Mouse (Mus musculus): ENCODE measurements around the gene Ddrgk1. TPM values are rescaled to one million over a fixed set of nuclear protein-coding genes. Genes with fewer than 3 reads are reported as not detected.

Ddrgk1 gene
- 130 TPM for total RNA-seq (2023)

GRCm38 (mm10) chr2:130664102-130664701 lies at the start of gene Ddrgk1:
Gene Ddrgk1, minus strand, starts transcription at chr2:130664659.

GRCm38 (mm10) chr2:130697153-130697810 lies 32.8 kb upstream of the Ddrgk1 start, which contains the start of gene Slc4a11:
Gene Slc4a11, minus strand, starts transcription at chr2:130697519.

GRCm38 (mm10) chr2:130667559-130667958 lies 3.1 kb upstream of the Ddrgk1 start, which contains the start of gene Itpa:
Gene Itpa, plus strand, starts transcription at chr2:130667610.

GRCm38 (mm10) chr2:130642684-130643369 lies 21.6 kb downstream of the Ddrgk1 start, which contains the start of gene Lzts3:
Gene Lzts3, minus strand, starts transcription at chr2:130642803.

GRCm38 (mm10) chr2:130629839-130630203 lies 34.6 kb downstream of the Ddrgk1 start, which contains the start of the genes Fastkd5 and Ubox5:
Gene Fastkd5, minus strand, starts transcription at chr2:130630027.
Gene Ubox5, minus strand, starts transcription at chr2:130630038.

Other genes with a start within 250 kb of the Ddrgk1 start
- gene Vps16, start 240.3 kb downstream of the Ddrgk1 start, total RNA-seq (2023), result 166 TPM
- 25.7 TPM for gene Pced1a, start 240.0 kb downstream of the Ddrgk1 start, total RNA-seq (2023)
- 118 TPM for gene Ptpra, start 214.4 kb downstream of the Ddrgk1 start, total RNA-seq (2023)
- 57.2 TPM for gene Mrps26, start 100.9 kb downstream of the Ddrgk1 start, total RNA-seq (2023)
- not detected for gene Oxt, start 88.5 kb downstream of the Ddrgk1 start, total RNA-seq (2023)
- not detected for gene Avp, start 82.1 kb downstream of the Ddrgk1 start, total RNA-seq (2023)
- 7.4 TPM for gene Fastkd5, start 34.6 kb downstream of the Ddrgk1 start, total RNA-seq (2023)
- 6.5 TPM for gene Ubox5, start 34.6 kb downstream of the Ddrgk1 start, total RNA-seq (2023)
- gene Lzts3, start 21.9 kb downstream of the Ddrgk1 start, total RNA-seq (2023), result 3.7 TPM
- 16.9 TPM for gene Itpa, start 3.0 kb upstream of the Ddrgk1 start, total RNA-seq (2023)
- gene Slc4a11, start 32.9 kb upstream of the Ddrgk1 start, total RNA-seq (2023), result 0.28 TPM
- 28.9 TPM for gene 4930402H24Rik, start 241.7 kb upstream of the Ddrgk1 start, total RNA-seq (2023)
- 21.3 TPM for gene Atrn, start 241.8 kb upstream of the Ddrgk1 start, total RNA-seq (2023)

Measured in CD8-positive naive resting alpha-beta T cell, adult 57 days (primary cell).